Mouse (Mus musculus): ENCODE results near the gene Itsn1.

DNA sequence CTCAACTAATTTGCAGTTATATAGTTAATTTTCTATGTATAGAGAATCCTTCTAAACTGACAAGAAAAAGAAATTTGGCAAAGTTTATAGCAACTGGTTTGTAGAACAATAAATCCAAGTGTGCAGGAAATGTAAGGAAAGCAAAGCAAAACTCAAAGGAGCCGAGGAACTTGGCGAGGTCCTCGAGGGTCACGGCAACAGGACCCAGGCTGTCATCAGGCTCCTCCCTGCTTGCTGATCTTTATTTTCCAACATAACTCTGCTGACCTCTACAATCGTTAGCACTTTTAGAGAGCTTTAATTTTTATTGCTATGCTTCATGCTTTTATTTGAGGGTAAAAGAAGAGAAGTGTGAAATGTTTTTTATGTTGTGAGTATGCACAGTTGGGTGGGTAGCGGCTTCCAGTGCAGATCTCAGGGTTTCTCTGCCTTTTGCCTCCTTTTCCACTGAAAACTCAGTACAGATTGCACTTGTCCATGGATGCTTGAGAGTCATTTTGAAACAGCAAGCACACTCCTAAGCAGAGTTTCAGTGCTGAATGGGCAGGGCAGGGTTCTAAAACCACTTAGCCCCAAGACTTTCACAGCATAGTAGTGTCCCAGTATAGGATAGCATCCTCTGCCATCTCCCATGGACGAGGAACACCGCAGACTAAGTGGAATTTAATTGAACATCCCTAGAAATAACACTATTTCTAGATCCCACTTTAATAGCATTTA, 63.6 kb downstream of the Itsn1 start:
- TF ChIP-seq CTCF (IDR thresholded peaks at IDR 0.05; ENCODE audit: low read depth) (no peak), EP300 (IDR thresholded peaks at IDR 0.05; ENCODE audit: low read depth) (no peak)

Measured in liver, embryonic 14.5 days (tissue).